Mouse (Mus musculus) lung, postnatal 10 days (tissue): ENCODE results near the gene Il6st.

Experiments
- DNase-seq: peaks from one replicate; pipeline ENCODE4 v3.0.0; 2021

Gene Il6st

DNA sequence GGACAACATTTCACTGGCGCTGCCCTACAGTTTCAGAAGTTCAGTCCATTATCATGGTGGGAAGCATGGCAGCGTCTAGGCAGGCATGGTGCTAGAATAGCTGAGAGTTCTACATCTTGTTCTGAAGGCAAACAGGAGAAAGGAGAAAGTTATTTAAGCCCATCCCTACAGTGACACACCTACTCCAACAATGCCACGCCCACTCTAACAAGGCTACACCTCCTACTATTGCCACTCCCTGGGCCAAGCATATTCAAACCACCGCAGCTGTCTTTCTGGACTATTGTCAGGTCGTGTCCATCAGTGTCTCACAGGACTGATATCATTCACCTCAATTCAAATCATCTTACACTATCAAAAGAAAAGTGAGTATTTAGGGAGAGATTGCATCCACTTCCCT is 22.8 kb downstream of the Il6st start:
- DNase-seq = no peak

DNA sequence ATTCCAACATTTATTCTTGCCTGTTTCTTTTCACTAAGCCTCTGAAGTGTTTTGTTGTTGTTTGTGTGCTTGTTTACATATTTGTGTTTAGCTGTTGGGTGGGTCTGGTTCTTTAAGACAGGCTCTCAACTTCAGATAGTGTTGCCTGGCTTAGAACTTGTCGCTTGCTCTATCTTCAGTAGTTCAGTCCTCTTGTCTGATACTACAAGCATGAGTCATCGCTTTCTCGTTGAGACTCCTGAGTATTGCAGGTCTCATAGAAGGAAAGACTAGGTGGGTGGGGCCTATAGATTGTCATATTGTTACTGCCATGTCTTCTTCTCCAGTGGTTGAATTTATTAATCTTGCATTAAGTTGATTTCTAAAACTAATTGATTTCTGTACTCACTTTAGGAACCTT is 26.2 kb downstream of the Il6st start:
- no peak for DNase-seq

DNA sequence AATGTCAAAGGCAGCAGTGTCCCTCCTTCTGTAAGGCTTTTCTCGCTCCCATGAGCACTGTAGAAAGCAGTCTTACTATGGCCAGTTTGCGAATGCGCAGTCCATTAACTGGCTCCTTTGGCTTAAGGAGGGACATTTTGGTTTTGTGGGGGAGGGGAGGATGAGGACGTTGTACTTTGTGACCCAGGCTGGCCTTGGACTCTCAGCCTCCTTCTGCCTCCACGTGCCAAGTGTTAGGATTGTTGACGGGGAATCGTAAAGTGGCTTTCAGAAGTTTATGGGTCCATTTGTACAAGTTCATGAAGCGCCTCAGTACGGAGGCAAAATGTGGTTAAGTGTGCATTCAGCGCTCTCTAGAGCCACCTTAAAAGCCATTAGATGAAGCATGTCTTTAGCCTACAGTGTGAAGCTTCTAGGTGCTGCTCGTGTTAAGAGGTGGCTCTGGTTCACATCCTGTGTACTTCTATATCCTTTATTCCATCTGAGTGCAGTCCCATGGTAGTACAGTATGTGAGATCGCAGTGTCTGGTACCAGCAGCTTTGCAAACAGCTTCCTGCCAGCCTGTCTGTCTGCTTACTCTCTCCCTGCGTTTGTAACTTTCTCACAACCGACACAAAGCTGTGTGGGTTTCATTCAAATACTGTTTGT is 27.9 kb downstream of the Il6st start:
- DNase-seq = no peak

DNA sequence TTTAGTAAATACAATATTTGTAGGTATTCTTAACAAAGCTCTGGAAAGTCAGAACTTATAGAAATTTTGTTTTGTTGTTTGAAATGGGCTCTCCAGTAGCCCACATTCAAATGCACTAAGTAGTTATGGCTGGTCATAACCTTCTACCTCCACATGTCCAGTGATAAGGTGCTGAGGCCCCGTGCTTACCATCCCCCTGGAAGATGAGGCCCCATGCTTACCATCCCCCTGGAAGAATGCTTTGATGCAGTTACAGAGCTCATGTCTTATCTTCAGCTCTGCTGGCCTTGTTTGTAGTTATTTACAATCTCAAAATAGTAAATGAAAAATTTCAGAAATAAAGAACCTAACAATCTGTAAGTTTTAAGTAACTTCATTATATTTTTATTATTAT is 28.4 kb downstream of the Il6st start:
- DNase-seq = no peak

DNA sequence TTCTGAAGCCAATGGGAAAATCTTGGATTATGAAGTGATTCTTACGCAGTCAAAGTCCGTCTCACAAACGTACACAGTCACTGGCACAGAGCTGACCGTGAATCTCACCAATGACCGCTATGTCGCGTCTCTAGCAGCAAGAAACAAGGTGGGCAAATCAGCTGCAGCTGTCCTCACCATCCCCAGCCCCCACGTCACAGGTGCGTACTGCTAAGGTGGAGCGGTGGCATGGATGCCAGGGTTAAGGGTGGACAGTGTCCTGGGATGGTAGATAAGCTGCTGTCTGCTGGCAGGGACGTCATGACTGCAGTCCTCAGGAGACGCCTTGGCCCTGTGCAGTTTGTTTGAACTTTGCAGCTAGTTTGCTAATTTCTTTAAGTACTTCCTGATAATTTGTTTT is 30.7 kb downstream of the Il6st start:
- no peak for DNase-seq

DNA sequence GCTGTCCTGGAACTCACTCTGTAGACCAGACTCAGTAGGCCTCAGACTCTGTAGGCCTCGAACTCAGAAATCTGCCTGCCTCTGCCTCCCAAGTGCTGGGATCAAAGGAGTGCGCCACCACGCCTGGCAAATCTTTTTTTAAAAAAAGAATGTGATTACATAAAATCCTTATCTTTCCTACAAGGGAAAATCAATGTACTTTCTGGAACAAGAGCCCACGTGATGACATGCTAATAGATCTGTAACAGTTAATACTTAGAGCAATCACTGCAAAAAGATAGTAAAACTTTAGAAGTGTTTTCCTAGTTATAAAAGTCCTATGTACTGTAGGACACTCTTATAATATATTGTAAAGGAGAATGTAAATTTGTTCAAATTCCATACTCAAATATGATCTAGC is 36.2 kb downstream of the Il6st start:
- no peak for DNase-seq

DNA sequence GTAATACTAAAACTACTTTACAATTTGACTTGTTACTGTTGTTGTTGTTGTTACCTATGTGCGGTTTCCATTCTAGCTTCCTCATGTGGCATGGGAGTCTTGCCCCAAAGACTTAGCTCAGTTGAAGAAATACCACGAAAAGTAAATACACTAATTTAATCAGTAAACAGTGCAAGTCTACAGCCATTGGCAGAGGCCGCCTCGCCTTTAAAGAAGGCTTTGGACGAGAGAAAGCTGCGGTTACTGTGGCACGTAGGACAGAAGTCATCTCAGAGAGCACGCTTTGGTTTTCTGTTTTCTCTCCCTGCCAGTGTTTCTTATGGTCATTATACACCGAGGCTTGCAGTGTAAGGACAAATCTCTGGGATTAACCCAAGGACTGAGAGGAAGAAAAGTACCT is 36.6 kb downstream of the Il6st start:
- no peak for DNase-seq

DNA sequence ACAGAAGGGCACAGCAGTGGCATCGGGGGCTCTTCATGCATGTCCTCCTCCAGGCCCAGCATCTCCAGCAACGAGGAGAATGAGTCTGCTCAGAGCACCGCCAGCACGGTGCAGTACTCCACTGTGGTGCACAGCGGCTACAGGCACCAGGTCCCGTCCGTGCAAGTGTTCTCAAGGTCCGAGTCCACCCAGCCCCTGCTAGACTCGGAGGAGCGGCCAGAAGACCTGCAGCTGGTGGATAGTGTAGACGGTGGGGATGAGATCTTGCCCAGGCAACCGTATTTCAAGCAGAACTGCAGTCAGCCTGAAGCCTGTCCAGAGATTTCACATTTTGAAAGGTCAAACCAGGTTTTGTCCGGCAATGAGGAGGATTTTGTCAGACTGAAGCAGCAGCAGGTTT is 40.0 kb downstream of the Il6st start:
- no peak for DNase-seq

DNA sequence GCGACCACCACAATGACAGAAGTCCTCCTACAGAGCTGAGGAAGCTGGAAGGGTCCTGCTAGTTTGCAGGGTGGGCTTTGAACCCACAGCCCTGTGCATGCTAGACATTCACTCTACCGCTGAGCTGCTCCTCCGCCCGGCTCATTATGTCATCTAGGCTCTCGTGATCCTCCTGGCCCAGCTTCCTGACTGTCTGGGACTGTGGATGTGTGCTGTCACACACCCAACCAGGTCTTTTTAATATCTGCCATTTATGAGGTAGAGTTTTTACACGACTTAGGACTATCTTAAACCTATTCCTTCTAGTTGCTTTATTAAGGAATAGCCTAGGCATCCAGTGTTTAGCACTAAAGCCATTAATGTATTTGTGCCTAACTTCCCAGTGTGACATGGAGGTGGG is 41.6 kb downstream of the Il6st start:
- no peak for DNase-seq

DNA sequence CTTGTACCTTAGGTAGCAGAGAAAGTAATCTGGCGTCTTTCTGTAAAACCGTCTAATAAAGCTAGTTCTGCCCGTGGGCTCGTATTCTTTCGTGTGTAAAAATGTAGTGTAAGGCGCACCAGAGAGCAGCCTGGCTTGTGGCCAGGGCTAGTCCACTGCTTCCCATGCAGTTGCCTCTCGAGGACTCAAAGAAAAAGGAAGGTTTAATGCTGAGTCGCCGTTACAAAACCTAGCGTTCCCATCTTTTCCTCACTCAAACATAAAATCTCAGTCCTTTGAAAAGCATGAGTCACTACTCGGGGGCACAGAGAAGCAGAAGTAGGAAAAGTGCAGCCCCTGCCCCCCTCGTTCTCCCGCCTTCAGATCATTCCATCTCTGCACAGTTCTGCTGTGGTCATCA is 42.9 kb downstream of the Il6st start:
- no peak for DNase-seq

DNA sequence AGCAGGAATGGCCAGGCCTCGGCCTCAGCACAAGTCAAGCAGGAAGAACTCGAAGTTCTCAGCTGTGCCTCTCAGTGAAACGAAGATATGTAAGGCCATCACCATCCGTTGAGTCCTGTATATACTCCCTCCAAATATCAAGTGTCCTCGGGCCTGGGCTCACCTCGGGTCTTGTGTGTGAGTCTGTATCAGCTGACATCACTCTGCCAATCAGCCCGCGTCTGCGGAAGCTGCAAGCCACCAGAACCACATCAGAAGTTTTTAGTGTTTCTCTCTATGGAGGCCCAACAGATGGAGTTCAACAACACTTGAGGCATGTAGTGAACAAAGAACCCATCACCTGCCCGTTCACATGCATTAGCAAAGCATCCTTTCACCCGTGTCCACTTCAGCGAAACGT is 43.8 kb downstream of the Il6st start:
- DNase-seq = no peak

DNA sequence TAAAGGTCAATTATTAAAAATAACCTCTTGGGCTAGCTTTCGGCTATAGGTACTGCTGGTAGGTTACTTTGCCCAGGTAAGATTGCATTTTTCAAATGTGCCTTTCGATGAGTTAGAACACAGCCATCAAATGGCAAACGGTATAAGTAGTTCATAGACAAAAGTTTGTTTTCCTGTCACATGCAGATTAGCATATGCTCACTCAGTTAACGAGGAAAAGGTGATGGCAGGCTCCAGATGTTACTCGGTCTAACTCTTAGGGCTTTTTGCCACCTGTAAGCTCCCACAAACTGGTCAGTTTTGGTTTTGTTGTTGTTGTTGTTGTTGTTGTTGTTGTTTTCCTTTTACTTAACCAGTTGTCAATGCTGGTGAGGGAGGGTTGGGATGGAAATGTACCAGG is 44.6 kb downstream of the Il6st start:
- no peak for DNase-seq

DNA sequence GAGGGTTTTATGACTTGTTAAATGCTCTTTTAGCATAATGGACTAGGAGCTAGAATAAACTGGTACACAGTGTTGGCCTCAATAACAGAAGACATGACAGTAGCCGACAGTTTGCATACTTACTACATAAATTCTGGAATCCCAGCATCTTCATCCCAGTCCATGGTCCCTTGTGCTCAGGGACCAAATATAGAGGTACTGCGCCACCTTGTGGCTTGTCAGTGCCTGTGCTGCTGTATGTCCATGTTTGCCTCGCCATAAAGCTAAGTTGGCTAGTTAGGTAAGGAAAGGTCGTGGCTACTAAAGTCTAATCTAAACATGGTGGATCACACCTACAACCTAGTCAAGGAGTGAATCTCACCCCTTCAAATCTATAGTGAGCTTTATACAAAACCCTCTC is 45.6 kb downstream of the Il6st start:
- peak; percentile 63 for DNase-seq

DNA sequence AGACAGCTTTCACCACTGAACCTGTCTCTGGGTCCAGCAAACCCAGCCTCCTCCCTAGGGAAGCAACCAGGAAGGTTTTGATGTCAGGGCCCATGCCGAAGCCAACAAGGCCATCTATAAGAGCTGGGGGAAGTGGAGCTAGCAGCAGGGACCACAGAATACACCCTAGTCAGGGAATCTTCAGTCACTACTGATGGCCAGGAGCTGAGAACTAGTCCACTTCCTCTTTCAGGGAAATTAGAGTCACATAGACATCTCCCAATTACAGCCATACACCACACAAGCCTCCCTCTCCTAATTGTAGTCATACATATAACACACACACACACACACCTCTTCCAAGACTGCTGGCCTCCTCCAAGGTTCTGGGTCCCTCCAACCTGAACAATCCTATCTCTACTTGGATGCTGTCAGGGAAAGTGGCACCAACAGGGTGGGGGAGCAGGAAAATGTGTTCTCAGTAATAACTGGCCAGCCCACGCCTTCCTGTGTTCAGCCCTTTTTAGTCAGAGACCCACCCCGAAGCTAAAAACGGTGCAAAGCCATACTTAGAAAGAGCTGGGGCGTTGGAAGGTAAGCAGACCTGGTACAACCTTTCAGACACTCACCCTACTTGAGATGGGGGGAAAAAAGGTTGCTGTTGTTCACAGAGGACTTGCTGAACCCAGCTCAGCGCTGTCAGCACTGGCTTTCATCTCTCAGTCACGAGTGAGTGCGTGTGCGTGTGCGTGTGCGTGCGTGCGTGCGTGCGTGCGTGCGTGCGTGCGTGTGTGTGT is 46.8 kb downstream of the Il6st start:
- no peak for DNase-seq

DNA sequence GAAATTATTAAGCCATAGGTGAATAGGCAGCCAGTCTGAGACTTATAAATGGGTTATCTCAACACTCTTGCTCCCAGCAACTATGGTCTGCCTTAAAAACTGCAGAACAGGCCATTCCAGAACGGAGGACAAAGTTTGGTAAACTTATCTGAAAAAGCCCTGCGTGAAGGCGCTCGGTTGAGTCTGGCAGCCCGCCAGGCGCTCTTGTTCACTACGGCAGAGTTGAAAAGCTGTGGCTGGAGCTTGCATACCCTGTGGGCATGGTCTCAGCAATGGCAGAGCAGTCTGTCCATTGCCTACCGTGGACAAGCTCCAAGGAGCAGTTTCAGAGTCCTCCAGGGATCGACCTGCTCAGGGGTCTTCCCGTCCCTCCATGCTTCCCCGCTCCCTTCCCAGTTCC is 47.4 kb downstream of the Il6st start:
- peak; percentile 28 for DNase-seq

DNA sequence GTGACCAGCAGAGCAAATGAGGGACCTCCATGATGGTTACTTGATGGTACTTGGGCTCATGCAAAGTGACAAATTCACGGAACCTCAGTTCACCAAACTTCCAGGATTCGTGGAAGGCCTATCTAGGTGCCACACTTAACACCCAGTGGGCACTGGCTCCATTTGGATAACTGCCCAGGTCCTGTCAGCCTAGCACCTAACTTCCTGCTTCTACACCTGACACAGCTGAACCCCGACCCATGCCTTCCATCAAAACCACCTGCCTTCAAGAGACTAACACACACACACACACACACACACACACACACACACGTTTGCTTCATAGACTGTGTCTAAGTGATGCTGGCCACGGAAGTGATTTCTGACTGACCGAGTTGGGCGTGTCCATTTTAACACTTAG is 47.9 kb downstream of the Il6st start:
- no peak for DNase-seq

DNA sequence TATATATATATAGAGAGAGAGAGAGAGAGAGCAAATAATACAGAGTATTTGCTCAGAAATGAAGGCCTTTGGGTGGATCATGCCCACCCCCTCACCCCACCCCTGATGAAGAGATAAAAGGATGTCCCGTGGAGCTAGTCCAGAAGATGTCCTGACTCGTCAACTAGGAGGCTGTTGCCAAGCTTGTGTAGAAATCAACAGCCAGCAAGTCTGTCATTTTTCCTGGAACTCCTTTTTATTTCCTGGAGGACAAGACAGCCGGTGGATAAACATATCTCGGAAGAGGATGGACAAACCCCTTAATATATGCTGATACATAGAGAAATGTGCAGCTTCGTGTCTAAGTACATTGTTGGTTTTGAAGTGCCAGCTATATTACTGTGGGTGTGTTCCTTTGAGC is 49.0 kb downstream of the Il6st start:
- DNase-seq = no peak

DNA sequence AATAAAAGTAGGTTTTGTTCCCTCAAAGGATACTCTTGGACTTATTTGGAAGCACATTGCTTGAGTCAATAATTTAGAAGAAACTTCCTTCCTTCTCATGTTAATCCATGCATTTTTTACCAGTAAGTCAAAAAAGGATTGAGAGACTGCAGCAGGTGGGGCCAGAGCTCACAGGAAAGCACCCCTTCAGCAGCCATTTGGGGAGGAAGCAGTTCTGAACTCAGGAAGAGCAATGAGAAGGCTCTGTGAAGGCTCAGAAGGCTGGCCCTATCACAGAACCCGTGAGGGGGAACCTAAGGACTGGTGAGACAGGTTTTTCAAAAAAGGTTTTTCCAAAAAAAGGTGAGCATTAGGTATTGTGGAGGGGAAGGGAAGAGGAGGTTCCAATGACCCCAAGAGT is 50.7 kb downstream of the Il6st start:
- DNase-seq = no peak

DNA sequence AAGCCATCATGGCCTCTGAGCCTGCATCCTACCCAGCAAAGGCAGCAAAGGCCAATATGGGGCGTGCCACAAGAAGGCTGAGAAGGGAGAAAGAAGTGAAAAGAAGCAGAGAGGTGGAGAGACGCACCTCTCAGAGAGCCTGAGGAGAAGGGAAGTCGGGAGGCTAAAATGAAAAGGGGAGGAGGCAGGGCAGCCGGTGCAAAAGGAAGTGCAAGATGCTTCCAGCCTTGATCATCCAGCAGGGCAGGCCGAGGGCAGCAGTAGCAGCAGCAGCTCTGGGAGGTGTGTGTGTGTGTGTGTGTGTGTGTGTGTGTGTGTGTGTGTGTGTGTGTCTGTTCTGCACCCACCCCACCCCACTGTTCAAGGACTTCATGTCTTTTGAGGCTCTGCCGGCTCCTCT is 58.4 kb downstream of the Il6st start:
- no peak for DNase-seq

DNA sequence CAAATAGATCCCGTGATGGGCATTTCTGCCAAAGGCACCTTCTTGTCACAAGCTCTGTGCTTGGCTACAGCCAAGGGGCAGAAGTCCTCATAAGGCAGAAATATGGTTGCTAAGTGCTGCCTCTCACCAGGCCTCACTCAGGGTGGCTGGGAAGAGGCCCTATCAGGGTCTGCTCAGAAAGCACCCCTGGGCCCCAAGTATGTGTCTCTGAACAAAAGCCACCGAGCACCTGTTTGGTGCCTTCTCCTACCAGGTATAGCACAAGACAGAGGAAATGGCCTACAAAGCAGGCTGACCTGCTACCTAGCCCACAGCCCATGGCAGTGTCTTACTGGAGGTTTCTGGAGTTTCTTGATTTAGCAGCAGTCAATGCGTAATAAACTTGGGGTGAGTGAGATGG is 59.0 kb downstream of the Il6st start:
- no peak for DNase-seq

DNA sequence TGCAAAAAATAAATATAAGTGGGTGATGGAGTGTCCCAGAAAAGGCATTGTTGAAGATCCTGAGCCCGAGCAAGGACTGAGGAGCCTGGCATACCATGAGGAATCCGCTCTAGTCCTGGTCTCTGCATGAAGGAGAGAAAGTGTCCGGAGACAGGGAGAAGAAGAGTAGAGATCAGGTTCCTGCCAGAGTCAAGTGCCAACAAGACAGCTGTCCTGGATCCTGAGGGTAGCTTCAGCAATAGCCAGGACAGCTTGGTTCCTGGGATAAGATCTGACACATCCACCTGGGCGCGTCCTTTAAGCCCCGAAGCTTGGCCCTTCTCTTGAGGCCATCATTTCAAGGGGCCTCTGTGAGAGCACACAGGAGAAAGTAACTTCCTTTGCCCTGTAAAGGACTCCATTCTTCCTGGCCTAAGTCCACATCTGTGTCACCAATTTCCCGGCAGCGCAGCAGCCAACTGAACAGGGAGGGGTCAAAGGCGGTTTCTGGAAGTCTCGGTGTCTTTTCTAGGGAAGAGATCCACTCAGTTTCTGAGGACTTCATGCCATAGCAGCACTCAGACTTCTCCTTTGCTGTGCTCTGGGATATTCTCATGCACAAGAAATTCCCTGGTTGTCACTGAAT is 59.6 kb downstream of the Il6st start:
- peak; percentile 16 for DNase-seq

DNA sequence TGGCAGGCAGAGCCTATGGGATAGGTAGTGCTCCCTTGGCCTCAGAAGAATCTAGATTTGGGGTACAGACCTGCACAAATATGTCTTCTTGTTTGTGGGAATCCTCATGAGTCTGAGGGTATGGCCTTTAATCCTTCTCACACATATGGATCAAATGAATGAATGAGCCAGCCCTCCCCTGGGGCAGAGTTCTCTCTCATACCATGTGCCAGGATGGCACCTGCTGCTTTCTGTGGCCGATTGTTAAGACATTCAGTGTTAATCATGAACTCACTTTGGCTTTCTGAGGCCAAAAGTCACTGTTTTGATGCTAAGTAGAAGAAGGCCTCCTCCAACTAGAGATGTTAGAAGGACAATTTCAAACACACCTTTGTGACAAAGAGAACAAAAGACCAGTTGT is 63.3 kb downstream of the Il6st start:
- no peak for DNase-seq

DNA sequence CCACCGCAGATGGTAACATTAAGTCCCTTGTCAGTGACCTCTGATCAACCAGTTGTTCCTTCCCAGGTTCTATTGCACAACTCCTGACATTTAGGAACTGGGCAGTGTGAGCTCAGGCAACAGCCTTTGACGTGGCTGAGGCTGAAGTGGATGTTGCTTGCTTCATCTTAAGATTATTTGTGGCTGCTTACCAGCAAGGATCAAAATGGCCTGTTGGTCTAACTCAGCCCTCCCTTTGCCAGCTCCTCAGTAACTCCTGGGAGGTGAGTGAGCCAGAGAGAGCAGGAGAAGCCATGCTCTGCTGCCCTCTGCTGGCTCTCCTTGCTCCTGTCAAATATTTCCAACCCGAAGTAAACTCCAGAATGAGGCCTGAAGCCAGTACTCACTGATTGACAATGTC is 66.0 kb downstream of the Il6st start:
- peak; percentile 82 for DNase-seq

DNA sequence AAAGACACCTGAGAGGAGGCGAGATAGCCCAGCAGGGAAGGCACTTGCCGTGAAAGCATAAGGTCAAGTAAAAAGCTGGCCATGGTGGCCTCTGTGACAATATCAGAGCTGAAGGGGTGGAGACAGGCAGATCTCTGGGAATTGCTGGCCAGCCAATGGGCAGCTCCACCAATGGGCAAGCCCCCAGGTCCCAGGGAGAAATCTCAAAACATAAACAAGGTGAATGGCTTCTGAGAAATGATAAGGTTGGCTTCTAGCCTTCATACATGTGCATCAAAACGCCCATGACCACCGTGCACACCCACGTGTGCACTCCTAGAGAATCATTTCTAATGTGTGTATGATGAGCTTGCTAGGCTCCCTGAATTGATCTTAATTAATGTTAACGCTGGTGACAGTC is 68.4 kb downstream of the Il6st start:
- no peak for DNase-seq

DNA sequence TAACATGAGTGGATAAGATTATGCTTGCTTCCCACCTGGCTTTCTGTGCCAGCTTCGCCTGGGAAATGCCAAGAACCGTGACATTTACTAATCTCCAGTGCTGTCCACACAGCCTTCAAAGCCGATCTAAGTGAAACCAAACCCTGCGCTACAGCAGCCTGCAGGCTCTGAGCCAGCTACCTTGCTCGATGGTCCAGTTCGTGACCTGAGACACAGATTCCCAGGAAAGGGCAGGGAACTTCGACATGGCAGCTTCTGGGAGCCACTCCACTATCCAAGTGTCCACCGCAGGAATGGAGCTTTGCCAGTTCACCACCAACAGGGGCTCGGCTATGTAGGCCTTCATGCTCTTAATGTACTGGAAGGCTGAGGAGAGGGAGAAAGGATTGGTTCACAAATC is 69.7 kb downstream of the Il6st start:
- no peak for DNase-seq
